Mouse (Mus musculus) stomach, embryonic 14.5 days (tissue): ENCODE data around the gene Mta3. TPM values are rescaled to one million over a fixed set of nuclear protein-coding genes. Genes with fewer than 3 reads are reported as not detected.

Experiments
- ATAC-seq: fragments of 200-750 bp; cut with Nextera tagmentation; 2 replicates; pipeline ENCODE4 v1.8.0; 2017; ENCODE audit warnings: low read depth, moderate TSS enrichment; ENCODE audit not compliant: insufficient number of reproducible peaks, insufficient read depth, low FRiP score
- H3K27ac ChIP-seq: fragments of 300-500 bp; sonication (generic); 2 replicates; pipeline ENCODE4 v1.5.1; 2014; ENCODE audit warnings: mild to moderate bottlenecking, low read length, moderate library complexity, mixed read lengths
- H3K27me3 ChIP-seq: fragments of 300-500 bp; sonication (generic); 2 replicates; pipeline ENCODE4 v1.6.1; 2014; ENCODE audit warnings: low read length, control low read depth, mixed read lengths; ENCODE audit not compliant: control insufficient read depth, insufficient read depth
- H3K36me3 ChIP-seq: fragments of 300-500 bp; sonication (generic); 2 replicates; pipeline ENCODE4 v1.6.1; 2014; ENCODE audit warnings: mild to moderate bottlenecking, control low read depth, low read length, moderate library complexity, mixed read lengths; ENCODE audit not compliant: control insufficient read depth, insufficient read depth
- H3K4me1 ChIP-seq: fragments of 300-500 bp; sonication (generic); 2 replicates; pipeline ENCODE4 v1.6.1; 2014; ENCODE audit warnings: low read length, control low read depth, mixed read lengths; ENCODE audit not compliant: control insufficient read depth, insufficient read depth
- H3K4me2 ChIP-seq: fragments of 300-500 bp; sonication (generic); replicated peaks from 2 replicates; pipeline ENCODE4 v1.6.1; 2014; ENCODE audit warnings: low read depth, low read length, control low read depth
- H3K4me3 ChIP-seq: fragments of 300-500 bp; sonication (generic); 2 replicates; pipeline ENCODE4 v1.5.1; 2014; ENCODE audit warnings: low read depth, low read length, control low read depth
- H3K9ac ChIP-seq: fragments of 300-500 bp; sonication (generic); replicated peaks from 2 replicates; pipeline ENCODE4 v1.6.1; 2014; ENCODE audit warnings: low read depth, mild to moderate bottlenecking, control low read depth, low read length, moderate library complexity, mixed read lengths
- H3K9me3 ChIP-seq: fragments of 300-500 bp; sonication (generic); 2 replicates; pipeline ENCODE4 v1.6.1; 2016; ENCODE audit warnings: low read depth, low read length, control low read depth; ENCODE audit not compliant: control insufficient read depth
- WGBS: fragments of 180-500 bp; shearing (Covaris S2); extraction: QIAGEN DNeasy Blood & Tissue Kit; methylation state at CpG from one replicate; pipeline ENCODE4 v1.1.7; 2014; 5-methylcytosine and 5-hydroxymethylcytosine counted together
- polyA plus RNA-seq: library from polyadenylated mRNA; unstranded; fragments of >200 nt; fragmentation: Nextera tagmentation; extraction: Ambion mirVana; gene quantifications from 2 replicates; pipeline ENCODE4 v1.2.1, GENCODE M21; 2014

Mta3 gene
- polyA plus RNA-seq, 1 experiment from 2014 or later, result 38.1 TPM

GRCm38 (mm10) chr17:83712341-83712740 lies 6.4 kb downstream of the Mta3 start:
- H3K27me3 ChIP-seq, result no peaks in the 10 kb centered on the region
- H3K36me3 ChIP-seq, result peaks cover 20% of the 10 kb centered on the region
- H3K4me1 ChIP-seq, result 0 out of 2 replicates have a peak, but pooled peaks cover 3% of the 10 kb centered on the region
- ATAC-seq, result no peak
- H3K27ac ChIP-seq, result no peak overlapping the region
- peaks cover 6% of the 10 kb centered on the region; the same call in 1 of the 2 replicates for H3K9me3 ChIP-seq
- no peak overlapping the region for H3K4me3 ChIP-seq
- 93% methylated on average over 9 of the region's 9 CpGs for WGBS
- H3K9ac ChIP-seq, result no peak overlapping the region
- no peak overlapping the region for H3K4me2 ChIP-seq

DNA sequence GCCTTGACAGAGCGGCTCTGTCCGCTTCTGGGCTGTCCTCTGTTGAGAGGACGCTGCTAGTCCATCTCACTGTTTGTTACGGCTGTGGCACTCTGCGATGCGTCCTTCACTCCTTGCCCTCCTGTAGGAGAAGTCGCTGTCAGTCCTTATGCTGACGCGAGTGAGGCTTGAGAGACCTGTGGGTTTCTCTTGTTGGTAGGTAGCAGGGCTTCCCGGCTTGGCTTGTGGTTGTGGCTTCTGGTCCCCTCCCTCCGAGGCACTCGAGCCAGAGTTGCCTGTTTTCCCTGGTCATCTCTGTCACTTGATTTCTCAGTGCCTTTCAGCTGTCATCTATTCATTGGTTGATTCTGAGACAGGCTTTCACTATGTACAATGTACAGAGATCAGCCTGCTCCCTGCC lies 14.5 kb downstream of the Mta3 start:
- no peak overlapping the region for H3K4me3 ChIP-seq
- H3K4me1 ChIP-seq, result no peaks in the 10 kb centered on the region
- no peak for ATAC-seq
- H3K36me3 ChIP-seq, result peaks cover 20% of the 10 kb centered on the region
- WGBS, result 88% methylated on average over 12 of the region's 12 CpGs
- no peaks in the 10 kb centered on the region for H3K27me3 ChIP-seq
- H3K27ac ChIP-seq, result no peak overlapping the region
- H3K9ac ChIP-seq, result no peak overlapping the region
- H3K9me3 ChIP-seq, result peaks cover 6% of the 10 kb centered on the region; the same call in 1 of the 2 replicates
- no peak overlapping the region for H3K4me2 ChIP-seq

DNA sequence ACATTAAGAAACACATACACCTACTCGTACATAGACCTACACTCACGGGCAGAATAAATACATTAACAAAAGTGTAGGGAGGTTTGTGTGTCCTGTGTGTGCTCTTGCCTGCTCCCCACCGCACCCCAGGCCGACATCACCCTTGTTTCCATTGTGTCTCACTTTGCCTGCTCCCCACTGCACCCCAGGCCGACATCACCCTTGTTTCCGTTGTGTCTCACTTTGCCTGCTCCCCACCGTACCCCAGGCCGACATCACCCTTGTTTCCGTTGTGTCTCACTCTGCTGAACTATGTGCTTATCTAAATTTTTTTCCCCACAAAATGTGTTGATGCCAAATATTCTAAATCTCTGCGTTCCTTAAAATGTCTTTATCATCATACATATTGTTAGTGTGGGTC lies 15.2 kb downstream of the Mta3 start:
- H3K4me2 ChIP-seq, result no peak overlapping the region
- WGBS, result 92% methylated on average over 10 of the region's 10 CpGs
- H3K4me1 ChIP-seq, result no peaks in the 10 kb centered on the region
- no peak overlapping the region for H3K9ac ChIP-seq
- H3K36me3 ChIP-seq, result peaks cover 16% of the 10 kb centered on the region
- H3K27me3 ChIP-seq, result no peaks in the 10 kb centered on the region
- ATAC-seq, result no peak
- H3K9me3 ChIP-seq, result peaks cover 6% of the 10 kb centered on the region; the same call in 1 of the 2 replicates
- no peak overlapping the region for H3K27ac ChIP-seq
- no peak overlapping the region for H3K4me3 ChIP-seq

DNA sequence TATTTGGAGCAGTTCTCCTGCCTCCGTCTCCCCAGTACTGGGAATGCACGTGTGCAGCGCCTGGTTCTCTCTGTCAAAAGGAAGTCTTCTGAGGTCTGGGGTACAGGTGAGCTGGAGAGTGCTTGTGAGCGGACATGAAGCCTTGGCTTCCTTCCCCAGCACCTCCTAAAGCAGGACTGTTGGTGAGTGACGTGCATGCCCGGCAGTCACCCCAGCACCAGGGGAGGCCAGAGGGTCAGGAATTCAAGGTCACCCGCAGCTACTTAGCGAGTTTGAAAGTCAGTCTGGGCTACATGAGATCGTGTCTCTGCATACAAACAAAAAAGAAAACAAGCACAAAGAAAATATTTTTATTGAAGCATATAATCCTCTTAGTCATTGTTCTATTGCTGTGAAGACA lies 17.1 kb downstream of the Mta3 start:
- H3K36me3 ChIP-seq, result peaks cover under 1% of the 10 kb centered on the region
- H3K4me3 ChIP-seq, result no peak overlapping the region
- H3K4me1 ChIP-seq, result no peaks in the 10 kb centered on the region
- H3K9me3 ChIP-seq, result no peaks in the 10 kb centered on the region
- H3K4me2 ChIP-seq, result no peak overlapping the region
- no peak overlapping the region for H3K9ac ChIP-seq
- H3K27me3 ChIP-seq, result no peaks in the 10 kb centered on the region
- 71% methylated on average over 9 of the region's 9 CpGs for WGBS
- H3K27ac ChIP-seq, result no peak overlapping the region
- no peak for ATAC-seq

DNA sequence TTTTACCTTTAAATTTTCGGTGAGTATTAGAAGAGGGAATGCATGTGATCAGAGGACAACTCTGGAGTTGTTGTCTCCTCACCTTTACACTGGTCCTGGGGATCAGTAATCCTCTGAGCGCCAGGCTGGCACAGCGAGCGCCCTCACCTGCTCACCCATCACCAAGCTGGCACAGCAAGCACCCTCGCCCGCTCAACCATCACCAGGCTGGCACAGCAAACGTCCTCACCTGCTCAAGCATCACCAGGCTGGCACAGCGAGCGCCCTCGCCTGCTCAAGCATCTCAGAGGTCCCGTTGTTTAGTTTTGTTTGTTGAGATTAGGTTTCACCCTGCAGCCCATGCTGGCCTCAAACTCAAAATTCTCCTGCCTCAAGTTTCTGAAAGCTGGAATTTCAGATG lies 20.5 kb downstream of the Mta3 start:
- ATAC-seq, result no peak
- no peaks in the 10 kb centered on the region for H3K27me3 ChIP-seq
- no peak overlapping the region for H3K27ac ChIP-seq
- H3K4me1 ChIP-seq, result 0 out of 2 replicates have a peak, but pooled peaks cover 1% of the 10 kb centered on the region
- no peak overlapping the region for H3K4me2 ChIP-seq
- no peak overlapping the region for H3K4me3 ChIP-seq
- 86% methylated on average over 11 of the region's 11 CpGs for WGBS
- H3K9me3 ChIP-seq, result no peaks in the 10 kb centered on the region
- no peak overlapping the region for H3K9ac ChIP-seq
- H3K36me3 ChIP-seq, result no peaks in the 10 kb centered on the region

DNA sequence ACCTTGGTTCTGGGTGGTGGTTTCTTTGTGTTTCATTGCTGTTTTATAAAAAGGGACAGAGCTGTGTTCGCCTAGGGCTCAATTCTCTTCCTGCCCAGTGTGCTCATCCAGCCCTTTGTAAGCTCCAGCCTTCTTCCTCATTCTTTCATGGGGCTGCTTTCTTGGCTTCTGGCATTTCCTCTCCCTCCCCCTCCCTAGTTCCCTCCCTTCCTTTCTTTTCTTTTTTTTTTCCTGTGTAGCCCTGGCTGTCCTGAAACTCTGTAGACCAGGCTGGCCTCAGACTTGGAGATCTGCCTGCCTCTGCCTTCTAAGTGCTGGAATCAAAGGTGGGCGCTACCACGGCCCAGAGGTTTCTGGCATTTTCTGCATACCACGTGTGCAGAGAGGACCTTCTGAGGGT lies 21.7 kb downstream of the Mta3 start:
- ATAC-seq, result no peak
- no peak overlapping the region for H3K4me3 ChIP-seq
- no peaks in the 10 kb centered on the region for H3K9me3 ChIP-seq
- 0 out of 2 replicates have a peak, but pooled peaks cover 8% of the 10 kb centered on the region for H3K4me1 ChIP-seq
- H3K9ac ChIP-seq, result no peak overlapping the region
- H3K36me3 ChIP-seq, result no peaks in the 10 kb centered on the region
- H3K27me3 ChIP-seq, result no peaks in the 10 kb centered on the region
- H3K4me2 ChIP-seq, result no peak overlapping the region
- 91% methylated on average over 4 of the region's 4 CpGs for WGBS
- H3K27ac ChIP-seq, result no peak overlapping the region

GRCm38 (mm10) chr17:83729029-83729428 lies 23.1 kb downstream of the Mta3 start:
- no peak overlapping the region for H3K4me3 ChIP-seq
- H3K36me3 ChIP-seq, result no peaks in the 10 kb centered on the region
- H3K27ac ChIP-seq, result no peak overlapping the region
- WGBS, result 96% methylated on average over 9 of the region's 9 CpGs
- H3K9me3 ChIP-seq, result no peaks in the 10 kb centered on the region
- ATAC-seq, result no peak
- H3K9ac ChIP-seq, result no peak overlapping the region
- 0 out of 2 replicates have a peak, but pooled peaks cover 8% of the 10 kb centered on the region for H3K4me1 ChIP-seq
- H3K27me3 ChIP-seq, result no peaks in the 10 kb centered on the region
- H3K4me2 ChIP-seq, result no peak overlapping the region

- no peaks in the 10 kb centered on the region for H3K27me3 ChIP-seq
- no peak for ATAC-seq
- 92% methylated on average over 6 of the region's 6 CpGs for WGBS
- H3K4me3 ChIP-seq, result no peak overlapping the region
- no peak overlapping the region for H3K4me2 ChIP-seq
- H3K27ac ChIP-seq, result no peak overlapping the region
- no peak overlapping the region for H3K9ac ChIP-seq
- H3K9me3 ChIP-seq, result no peaks in the 10 kb centered on the region
- H3K36me3 ChIP-seq, result no peaks in the 10 kb centered on the region
- H3K4me1 ChIP-seq, result 0 out of 2 replicates have a peak, but pooled peaks cover 8% of the 10 kb centered on the region
Measured at GRCm38 (mm10) chr17:83730123-83730522, 24.2 kb downstream of the Mta3 start.

- 0 out of 2 replicates have a peak, but pooled peaks cover 8% of the 10 kb centered on the region for H3K4me1 ChIP-seq
- ATAC-seq, result no peak; the same call in 1 of the 2 replicates
- H3K27me3 ChIP-seq, result no peaks in the 10 kb centered on the region
- H3K9ac ChIP-seq, result no peak overlapping the region
- H3K36me3 ChIP-seq, result no peaks in the 10 kb centered on the region
- H3K4me2 ChIP-seq, result no peak overlapping the region; the same call in 1 of the 2 replicates
- H3K27ac ChIP-seq, result no peak overlapping the region; the same call in 1 of the 2 replicates
- no peak overlapping the region for H3K4me3 ChIP-seq
- 53% methylated on average over 10 of the region's 10 CpGs for WGBS
- H3K9me3 ChIP-seq, result no peaks in the 10 kb centered on the region
Measured at GRCm38 (mm10) chr17:83732166-83732629, 26.2 kb downstream of the Mta3 start.
